Mouse (Mus musculus): ENCODE results near the gene Snap23. TPM values are rescaled to one million over a fixed set of nuclear protein-coding genes. Genes with fewer than 3 reads are reported as not detected.
"Not testable (repeated sequence)": the region's sequence is repeated elsewhere in the genome, so short reads cannot be mapped to it uniquely, and the experiment has no call there.

Snap23 gene
- 66.7 and 71.7 TPM in 2 replicates for total RNA-seq (2021)
- long read RNA-seq, transcript Snap23-202 (8 exons, 2,723 nt) = major isoform, 47 of 61 reads
- long read RNA-seq, partial matches to known transcripts = 5 of 61 reads
- long read RNA-seq, other reads (novel, unspliced or antisense) = 6 of 61 reads

DNA sequence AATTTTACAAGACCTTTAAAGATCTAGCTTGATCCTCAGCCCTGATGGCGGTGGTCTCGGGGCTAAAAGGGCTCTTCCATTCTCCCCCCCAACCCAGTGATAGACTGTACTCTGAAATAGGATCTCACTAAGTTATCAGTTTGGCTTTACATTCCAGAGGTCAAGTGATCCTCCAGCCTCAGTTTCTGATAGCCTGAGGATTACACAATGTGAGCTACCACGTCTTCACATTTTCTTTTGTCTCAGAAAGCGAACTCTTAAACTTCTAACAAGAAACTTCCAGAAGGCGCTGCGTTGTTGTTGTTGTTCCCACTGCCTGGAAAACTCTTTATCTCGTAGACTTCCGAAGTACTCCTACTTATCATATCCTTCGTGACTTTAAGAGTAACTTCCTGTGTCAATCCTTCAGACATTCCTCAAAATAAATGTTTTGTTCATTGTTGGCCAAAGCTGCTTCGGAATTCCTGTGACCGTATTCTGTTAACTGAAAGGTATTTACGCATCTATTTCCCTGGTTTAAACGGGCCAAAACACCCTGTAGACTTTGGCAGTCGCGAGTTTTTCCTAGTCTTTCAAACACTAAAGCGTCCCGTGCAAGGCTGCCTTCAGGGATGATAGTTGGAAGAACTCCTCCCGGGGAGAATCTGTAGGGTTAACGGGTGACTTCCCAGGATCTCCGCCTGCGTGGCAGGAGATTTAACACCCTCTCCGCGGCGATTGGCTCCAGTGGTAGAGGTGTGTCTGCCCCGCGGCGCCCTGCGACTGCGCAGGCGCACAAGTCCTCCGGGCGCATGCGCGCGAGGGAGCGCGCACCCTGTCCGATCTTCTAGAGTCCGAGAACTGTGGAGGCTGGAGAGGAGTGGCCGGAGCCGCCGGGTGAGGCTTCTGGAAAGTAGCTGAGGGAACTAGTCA, at the start of gene Snap23:
Snap23 (plus strand) TSS at position 786 of the 912 bp plus-strand sequence.
- DNase-seq = peak; percentile 93

DNA sequence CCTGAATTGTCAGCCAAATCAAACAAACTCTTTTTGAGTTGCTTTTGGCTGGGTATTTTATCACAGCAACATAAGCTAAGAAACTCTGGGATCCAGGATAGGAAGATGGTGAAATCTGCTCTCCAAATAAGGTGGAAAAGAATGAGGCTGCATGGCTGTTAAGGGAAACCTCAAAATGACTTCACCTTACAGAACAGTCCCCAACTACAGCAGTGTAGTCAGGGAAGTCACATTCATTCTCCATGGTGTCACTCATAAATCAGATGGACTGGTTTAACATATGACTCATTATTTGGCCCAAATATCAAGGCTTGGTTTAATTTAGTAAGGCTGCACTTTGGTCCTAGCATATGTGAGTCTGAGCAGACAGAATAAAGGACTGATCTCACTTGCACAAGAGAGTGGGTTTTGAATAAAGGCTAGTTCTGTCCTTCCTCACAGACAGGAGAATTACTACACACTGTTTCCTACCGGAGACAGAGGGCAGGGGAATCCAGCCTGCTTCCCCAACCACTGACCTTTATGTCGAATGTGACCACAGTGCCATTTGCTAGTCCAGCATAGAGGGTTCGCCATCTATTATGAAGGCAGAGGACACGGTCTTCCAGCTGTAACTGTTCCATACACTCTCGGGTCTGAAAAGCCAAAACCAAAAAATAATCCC, 48.8 kb upstream of the Snap23 start:
- no peak for DNase-seq

GRCm38 (mm10) chr2:120526771-120527170, 40.7 kb upstream of the Snap23 start:
- DNase-seq = no peak

- DNase-seq = no peak
These were observed 37.9 kb upstream of the Snap23 start for GRCm38 (mm10) chr2:120529531-120529930.

DNA sequence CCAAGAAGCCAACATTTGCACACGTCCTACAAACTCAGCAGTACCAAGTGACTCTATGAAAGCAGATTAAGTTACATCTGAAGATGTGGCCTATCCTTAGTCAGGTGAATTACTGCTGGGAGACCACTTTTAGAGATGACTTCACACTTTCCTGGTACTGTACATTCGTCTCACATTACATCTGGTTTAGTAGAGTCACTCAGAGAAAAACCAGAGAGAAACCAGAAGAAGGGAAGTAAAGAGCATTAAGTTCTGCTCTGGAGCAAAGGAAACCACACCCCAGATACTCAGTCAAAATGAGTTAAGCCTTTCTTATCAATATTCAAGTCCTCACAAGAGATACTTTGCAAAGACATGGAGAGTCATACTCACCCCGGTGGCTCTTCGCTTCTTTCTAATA, 36.2 kb upstream of the Snap23 start:
- no peak for DNase-seq

DNA sequence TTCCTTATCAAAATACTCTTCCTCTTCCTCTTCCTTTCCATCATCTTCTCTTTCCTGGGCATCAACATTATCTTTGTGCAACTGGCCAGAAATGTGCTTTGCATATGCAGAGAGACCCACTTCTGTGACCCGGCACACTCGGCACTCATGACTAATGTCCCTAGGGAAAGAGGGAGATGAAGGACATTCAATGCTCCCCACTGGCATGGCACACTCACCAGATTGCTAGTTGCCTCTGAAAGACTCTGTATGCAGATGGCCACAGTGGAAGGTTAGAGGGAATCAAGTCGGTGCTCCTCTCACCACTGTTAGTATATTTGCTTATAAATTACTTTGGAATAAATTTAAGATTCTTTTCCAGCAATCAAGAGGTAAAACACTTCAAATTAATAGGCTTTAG, 28.1 kb upstream of the Snap23 start:
- DNase-seq = peak; percentile 28

GRCm38 (mm10) chr2:120539778-120540208, 27.7 kb upstream of the Snap23 start:
- peak; percentile 45 for DNase-seq

- no peak for DNase-seq
These were observed 22.7 kb upstream of the Snap23 start for GRCm38 (mm10) chr2:120544732-120545131.

DNA sequence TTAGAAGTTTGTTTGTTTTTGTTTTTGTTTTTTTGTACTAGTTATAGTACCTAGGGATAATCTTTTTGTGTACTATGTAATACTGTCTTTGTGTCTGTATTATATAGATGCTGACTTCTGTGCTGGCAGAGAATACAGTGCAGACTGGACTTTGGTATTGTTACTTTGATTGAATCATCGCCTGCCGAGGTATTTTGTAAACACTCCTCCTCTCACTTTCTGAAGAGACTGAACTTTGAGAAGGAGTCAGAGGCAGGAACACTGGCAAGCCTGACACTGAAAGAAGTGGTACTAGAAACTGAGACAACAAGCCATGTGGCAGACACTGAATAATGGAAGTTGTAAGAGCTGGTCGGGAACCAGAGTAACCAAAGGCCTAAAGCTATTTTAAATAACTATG, 10.6 kb upstream of the Snap23 start:
- no peak for DNase-seq

GRCm38 (mm10) chr2:120558813-120559212, 8.7 kb upstream of the Snap23 start:
- no peak for DNase-seq

DNA sequence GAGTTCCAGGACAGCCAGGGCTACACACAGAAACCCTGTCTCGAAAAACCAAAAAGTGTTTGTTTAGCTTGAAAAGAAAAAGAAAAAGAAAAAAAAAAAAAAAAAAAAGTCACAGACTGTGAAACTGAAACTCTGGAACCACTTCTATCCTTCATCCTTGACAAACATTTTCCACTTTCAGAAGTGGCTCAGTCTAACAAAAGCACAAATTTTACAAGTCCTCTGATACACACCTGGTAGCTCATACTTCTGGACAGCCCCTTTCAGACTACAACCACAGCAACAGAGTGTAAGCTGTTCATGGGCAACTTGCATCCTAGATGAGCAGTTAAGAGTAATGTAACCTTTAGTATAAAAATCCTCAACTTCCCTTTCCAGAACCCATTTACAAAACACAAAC, 5.9 kb upstream of the Snap23 start:
- DNase-seq = no peak

- DNase-seq = no peak
These were observed 4.6 kb upstream of the Snap23 start for GRCm38 (mm10) chr2:120562859-120563234.

DNA sequence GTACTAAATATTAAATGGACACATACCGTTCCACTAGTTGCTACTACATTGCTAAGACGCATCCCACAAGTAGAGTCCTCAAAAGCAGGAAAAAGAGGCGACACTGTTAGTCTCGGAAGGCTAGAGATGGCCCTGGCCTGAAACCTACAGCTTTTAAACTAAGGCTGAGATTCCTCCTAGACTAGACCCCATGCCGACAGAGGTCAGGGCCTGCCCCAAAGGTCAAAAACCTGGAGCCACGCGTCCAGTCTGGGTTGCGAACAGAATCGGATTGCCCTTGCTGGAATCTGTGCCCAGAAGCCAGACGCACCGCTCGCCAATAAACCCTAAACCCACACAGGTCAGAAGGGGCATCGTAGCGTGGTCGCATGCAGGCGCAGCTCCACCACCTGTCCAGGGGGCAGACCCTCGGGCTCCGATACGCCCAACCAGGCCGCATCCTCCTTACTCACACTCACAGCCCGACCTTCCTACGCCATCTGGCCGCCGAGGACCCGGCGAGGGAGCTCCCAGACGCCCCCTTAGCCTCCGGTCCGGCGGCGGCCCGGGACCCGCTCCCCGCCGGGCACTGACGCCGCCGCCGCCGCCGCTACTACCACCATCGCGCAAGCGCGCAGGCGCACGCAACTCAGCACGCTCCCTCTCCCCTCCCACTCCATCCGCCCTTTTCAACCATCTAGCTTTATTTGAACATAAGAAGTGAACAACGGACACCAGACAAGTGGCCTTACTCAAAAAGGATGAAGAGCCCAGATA, 4.1 kb upstream of the Snap23 start, which contains the start of gene Zfp106:
Zfp106 (minus strand) TSS at position 609 of the 756 bp plus-strand sequence.
- peak; percentile 88 for DNase-seq

- DNase-seq = not testable (repeated sequence)
These were observed 2.8 kb upstream of the Snap23 start for GRCm38 (mm10) chr2:120564548-120565188.

DNA sequence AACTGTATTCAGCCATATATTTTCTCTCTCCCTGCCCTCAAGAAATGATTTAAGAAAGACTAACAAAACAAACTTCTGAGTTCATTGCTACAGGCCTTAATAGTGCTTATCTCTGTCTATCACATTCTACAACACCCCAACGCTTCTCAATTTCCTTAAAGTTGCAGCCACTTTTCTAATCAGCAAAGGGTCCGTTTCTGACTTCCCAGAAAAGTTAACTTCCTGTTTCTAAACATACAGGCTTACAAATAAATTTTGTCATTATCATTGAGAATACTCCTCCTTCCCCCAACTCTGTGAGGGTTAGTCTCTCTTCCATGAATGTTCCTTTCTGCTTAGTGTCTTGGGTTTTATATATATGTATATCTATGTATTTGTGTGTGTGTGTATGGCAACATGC, 2.1 kb upstream of the Snap23 start:
- no peak for DNase-seq

DNA sequence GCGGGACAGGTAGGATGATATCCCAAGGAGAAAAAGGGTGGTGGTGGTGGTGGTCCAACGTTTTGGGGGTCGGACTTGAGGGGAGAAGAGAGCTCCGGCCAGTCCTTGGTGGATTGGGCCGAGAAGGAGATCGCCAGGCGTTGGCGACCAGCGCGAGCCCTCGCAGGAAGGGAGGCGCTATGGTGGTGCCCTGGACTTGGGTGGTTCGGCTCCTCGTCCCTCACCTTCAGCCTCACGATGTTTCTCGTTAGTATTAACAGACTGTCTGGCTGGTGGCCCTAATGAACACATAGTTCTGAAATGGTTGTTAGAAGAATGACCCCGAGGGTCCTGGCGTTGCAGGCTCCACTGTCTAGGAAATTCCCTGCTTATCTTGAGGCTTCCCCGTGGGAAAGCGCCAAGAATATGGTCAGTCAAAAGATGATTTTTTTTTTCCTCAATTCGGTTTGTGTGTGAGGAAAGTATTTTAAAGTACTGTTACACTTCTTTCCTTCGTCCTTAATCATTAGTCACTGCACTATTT, 388 bp downstream of the Snap23 start:
- no peak for DNase-seq

DNA sequence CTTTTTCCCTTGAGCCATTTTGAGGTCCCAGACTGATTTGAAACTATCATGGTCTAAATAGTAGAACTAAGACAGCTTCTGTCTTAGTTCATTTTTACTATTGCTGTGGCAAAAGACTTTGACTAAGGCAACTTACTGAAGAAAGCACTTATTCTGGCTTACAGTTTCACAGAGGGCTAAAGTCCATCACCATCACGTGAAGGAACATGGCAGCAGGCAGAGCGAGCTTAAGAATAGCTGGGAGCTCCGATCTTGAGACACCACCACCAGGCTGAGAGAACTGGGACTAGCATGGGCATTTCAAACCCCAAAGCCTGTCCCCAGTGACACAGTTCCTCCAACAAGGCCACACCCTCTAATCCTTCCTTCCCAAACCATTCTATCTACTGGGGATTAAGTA, 3.6 kb downstream of the Snap23 start:
- DNase-seq = no peak

DNA sequence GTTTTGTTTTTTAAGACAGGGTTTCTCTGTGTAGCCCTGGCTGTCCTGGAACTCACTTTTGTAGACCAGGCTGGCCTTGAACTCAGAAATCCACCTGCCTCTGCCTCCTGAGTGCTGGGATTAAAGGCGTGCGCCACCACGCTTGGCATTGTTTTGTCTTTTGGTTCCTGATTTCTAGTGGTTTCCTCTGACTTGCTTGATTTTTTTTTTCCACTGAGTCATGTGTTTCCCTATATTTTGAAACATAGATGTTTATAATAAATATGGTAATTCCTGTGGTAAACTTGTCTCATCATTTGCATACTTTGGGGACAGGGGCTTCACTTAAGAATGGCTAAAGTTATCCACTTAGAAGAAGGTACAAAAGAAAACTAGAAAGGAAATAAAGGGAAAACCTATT, 4.7 kb downstream of the Snap23 start:
- not testable (repeated sequence) for DNase-seq

- no peak for DNase-seq
These were observed 7.7 kb downstream of the Snap23 start for GRCm38 (mm10) chr2:120575121-120575520.

GRCm38 (mm10) chr2:120575978-120576377, 8.5 kb downstream of the Snap23 start:
- DNase-seq = no peak

- no peak for DNase-seq
These were observed 10.3 kb downstream of the Snap23 start for GRCm38 (mm10) chr2:120577799-120578198.

GRCm38 (mm10) chr2:120578286-120578685, 10.8 kb downstream of the Snap23 start:
- DNase-seq = no peak
